In the genomic region with DNA sequence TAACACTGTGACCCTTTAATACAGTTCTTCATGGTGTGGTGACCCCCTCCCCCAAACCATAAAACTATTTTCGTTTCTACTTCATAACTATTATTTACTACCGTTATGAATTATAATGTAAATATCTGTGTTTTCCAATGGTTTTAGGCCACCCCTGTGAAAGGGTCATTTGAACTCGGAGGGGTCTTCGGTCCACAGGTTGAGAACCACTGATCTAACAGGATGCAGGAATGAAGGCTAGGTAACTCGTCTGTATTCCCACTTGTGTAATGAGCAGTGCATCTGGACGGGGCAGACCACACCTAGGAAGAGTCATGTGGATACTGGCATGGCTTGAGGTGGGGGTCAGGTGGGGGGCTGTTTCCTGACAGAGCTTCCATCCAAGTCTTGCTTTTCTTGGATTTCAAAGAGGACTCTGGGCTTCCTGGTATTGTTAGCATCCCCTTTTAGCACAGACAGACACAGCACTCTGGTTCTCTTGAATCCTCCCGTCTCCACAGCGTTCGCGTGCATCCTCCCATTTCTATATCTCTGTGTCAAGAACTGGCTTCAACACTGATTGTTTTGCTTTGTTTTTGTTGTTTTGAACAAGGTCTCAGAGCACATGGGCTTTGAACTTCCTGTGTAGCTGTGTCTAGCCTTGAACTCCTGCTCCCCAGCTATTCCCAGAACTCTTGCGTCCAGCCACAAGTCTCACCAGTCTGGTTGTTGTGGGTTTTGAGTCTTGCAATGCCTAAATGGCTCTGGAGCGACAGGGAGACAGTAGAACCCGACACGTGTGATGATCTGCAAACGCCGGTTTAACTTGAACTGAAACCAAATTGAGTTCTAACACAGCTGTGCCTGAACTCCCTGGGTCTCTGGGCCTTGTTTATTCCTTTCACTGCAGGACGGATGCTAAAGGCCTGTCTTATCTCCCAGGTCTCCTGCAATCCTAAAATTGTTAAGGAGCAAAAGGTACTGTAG, we compare ENCODE assay signal across 19 mouse cellular contexts.
DNase-seq lines count a peak whose midpoint lies in the region; ATAC-seq and TF ChIP-seq lines count a peak whose summit lies in the region.
"Had no signal": no experiment of that assay in that cellular context is flagged by ENCODE, and none has a peak within 500 bp of the region (broad histone marks: within the 10 kb centered on the region; RNA-seq: fewer than 3 reads in every experiment).

No protein-coding gene starts in this region.

- peak overlapping the region; percentile 35; the same call in 1 of the 2 replicates for H3K27ac ChIP-seq in heart, embryonic 15.5 days
- peak overlapping the region; percentile 16; the same call in 1 of the 2 replicates for H3K27ac ChIP-seq in lung, embryonic 14.5 days (ENCODE audit: low read depth)
- H3K27ac ChIP-seq: gastrocnemius, adult 2 months; limb, embryonic 15.5 days; macrophage; midbrain, embryonic 15.5 days had no signal

- H3K9me3 ChIP-seq in heart, embryonic 15.5 days (replicated peaks) = no peaks in the 10 kb centered on the region
- H3K9me3 ChIP-seq in lung, embryonic 14.5 days (ENCODE audit: low read depth, low read length) = no peaks in the 10 kb centered on the region
- H3K9me3 ChIP-seq: limb, embryonic 15.5 days; midbrain, embryonic 15.5 days had no signal

- peaks cover 15% of the 10 kb centered on the region; the same call in 1 of the 2 replicates for H3K4me1 ChIP-seq in heart, embryonic 15.5 days (replicated peaks)
- H3K4me1 ChIP-seq in lung, embryonic 14.5 days (ENCODE audit: insufficient read depth) = peaks cover 18% of the 10 kb centered on the region; the same call in 1 of the 2 replicates
- H3K4me1 ChIP-seq in lung, adult 2 months (ENCODE audit: control insufficient read depth, insufficient read depth, low read length) = peaks cover 4% of the 10 kb centered on the region; the same call in 1 of the 2 replicates
- H3K4me1 ChIP-seq: midbrain, embryonic 15.5 days had no signal

- no peak for DNase-seq in heart, adult 9 months (ENCODE audit: low spot score in 2 of 2)
- DNase-seq in lung, embryonic 14.5 days = no peak
- DNase-seq in lung, adult 2 months = no peak
- peak; percentile 27 for DNase-seq in thymus, postnatal 4 days
- DNase-seq in thymus, postnatal 36 days = no peak
- peak; percentile 35 for DNase-seq in testis, postnatal 10 days (ENCODE audit: low spot score)
- DNase-seq in urinary bladder, adult 18-20 months (ENCODE audit: low spot score in 2 of 2) = no peak
- DNase-seq: adrenal gland, postnatal 25 days; cerebellum, adult 9-11 months; embryo, embryonic 11 days; gastrocnemius, adult 2 months; heart, postnatal 10 days; right cerebral cortex, postnatal 14 days; thymus, postnatal 14 days had no signal

- TF ChIP-seq CTCF in lung, embryonic 14.5 days (IDR thresholded peaks at IDR 0.05; ENCODE audit: low read depth) = no peak
- no peak for TF ChIP-seq CTCF in lung, adult 2 months (IDR thresholded peaks at IDR 0.05; ENCODE audit: insufficient read depth, low read length)

- no peaks in the 10 kb centered on the region for H3K27me3 ChIP-seq in heart, embryonic 15.5 days
- no peaks in the 10 kb centered on the region for H3K27me3 ChIP-seq in lung, embryonic 14.5 days (ENCODE audit: insufficient read depth, low read length)
- H3K27me3 ChIP-seq: limb, embryonic 15.5 days; midbrain, embryonic 15.5 days had no signal

- no peak for TF ChIP-seq POLR2A in lung, adult 2 months (IDR thresholded peaks at IDR 0.05; ENCODE audit: borderline replicate concordance, extremely low read depth, low read depth, low read length)

- no peak overlapping the region for H3K4me2 ChIP-seq in heart, embryonic 15.5 days
- no peak overlapping the region for H3K4me2 ChIP-seq in lung, embryonic 14.5 days
- H3K4me2 ChIP-seq: limb, embryonic 15.5 days; midbrain, embryonic 15.5 days had no signal

- 74% methylated on average over 17 of the region's 17 CpGs for WGBS in heart, embryonic 15.5 days
- WGBS in lung, embryonic 14.5 days = 72% methylated on average over 17 of the region's 17 CpGs
- WGBS in lung, adult 2 months = 59% methylated on average over 17 of the region's 17 CpGs

- H3K4me3 ChIP-seq in heart, embryonic 15.5 days = no peak overlapping the region
- H3K4me3 ChIP-seq in lung, embryonic 14.5 days (ENCODE audit: low read depth, low read length) = no peak overlapping the region
- H3K4me3 ChIP-seq in lung, adult 2 months (replicated peaks; ENCODE audit: extremely low read depth, low read depth, low read length) = no peak overlapping the region
- H3K4me3 ChIP-seq: gastrocnemius, adult 2 months; limb, embryonic 15.5 days; midbrain, embryonic 15.5 days had no signal

- ATAC-seq in heart, embryonic 15.5 days (replicated peaks; ENCODE audit: insufficient number of reproducible peaks, insufficient read depth, low FRiP score, low read depth) = peak; percentile 47
- no peak for ATAC-seq in lung, embryonic 14.5 days (ENCODE audit: insufficient read depth)
- ATAC-seq: forebrain, embryonic 16.5 days; midbrain, embryonic 15.5 days had no signal

- no peak overlapping the region for H3K9ac ChIP-seq in heart, embryonic 15.5 days
- no peak overlapping the region for H3K9ac ChIP-seq in lung, embryonic 14.5 days
- H3K9ac ChIP-seq: limb, embryonic 15.5 days; midbrain, embryonic 15.5 days had no signal

- H3K36me3 ChIP-seq in heart, embryonic 15.5 days = no peaks in the 10 kb centered on the region
- no peaks in the 10 kb centered on the region for H3K36me3 ChIP-seq in lung, embryonic 14.5 days (ENCODE audit: insufficient read depth)
- H3K36me3 ChIP-seq: limb, embryonic 15.5 days; midbrain, embryonic 15.5 days had no signal

Comparison
In these comparisons a context has a peak if more than half of its experiments do, and no peak if none do; other contexts are left out.
1. DNase-seq: peak in thymus, postnatal 4 days (single experiment) and testis, postnatal 10 days (single experiment); none in heart, adult 9 months (0 of 2), lung, embryonic 14.5 days (single experiment), lung, adult 2 months (single experiment), thymus, postnatal 36 days (0 of 2) and urinary bladder, adult 18-20 months (0 of 2).